Mouse (Mus musculus) right cerebral cortex, postnatal 25 days (tissue): ENCODE results near the gene Hist1h2ba.

Experiments used
- DNase-seq: peaks from one replicate; pipeline ENCODE4 v3.0.0; 2022

Hist1h2ba gene

GRCm38 (mm10) chr13:23898242-23898641 is 35.7 kb downstream of the Hist1h2ba start:
- DNase-seq: no peak

- no peak for DNase-seq
These were observed 40.7 kb downstream of the Hist1h2ba start for GRCm38 (mm10) chr13:23893269-23893593.

GRCm38 (mm10) chr13:23892592-23893268 is 41.2 kb downstream of the Hist1h2ba start:
- DNase-seq: no peak

- DNase-seq: no peak
These were observed 44.8 kb downstream of the Hist1h2ba start for GRCm38 (mm10) chr13:23889011-23889605.

GRCm38 (mm10) chr13:23887026-23887725 is 46.8 kb downstream of the Hist1h2ba start:
- DNase-seq: no peak

- no peak for DNase-seq
These were observed 48.4 kb downstream of the Hist1h2ba start for GRCm38 (mm10) chr13:23885540-23885939.
